Mouse (Mus musculus) neural tube, embryonic 10.5 days (tissue): ENCODE data around the gene Chrm3.
"Not testable (repeated sequence)": the region's sequence is repeated elsewhere in the genome, so short reads cannot be mapped to it uniquely, and the experiment has no call there.

ENCODE experiments used
- DNase-seq: peaks from one replicate; pipeline ENCODE4 v3.0.0-alpha.2; 2017; ENCODE audit warnings: low spot score; ENCODE audit errors: extremely low spot score

Gene Chrm3

GRCm38 (mm10) chr13:9895045-9895625 is 465.5 kb downstream of the Chrm3 start:
- DNase-seq = no peak

GRCm38 (mm10) chr13:9891088-9891487 is 469.6 kb downstream of the Chrm3 start:
- no peak for DNase-seq

GRCm38 (mm10) chr13:9890460-9890859 is 470.2 kb downstream of the Chrm3 start:
- no peak for DNase-seq

- no peak for DNase-seq
Observed at GRCm38 (mm10) chr13:9889954-9890353, 470.7 kb downstream of the Chrm3 start.

GRCm38 (mm10) chr13:9888284-9888683 is 472.4 kb downstream of the Chrm3 start:
- no peak for DNase-seq

GRCm38 (mm10) chr13:9887261-9887660 is 473.4 kb downstream of the Chrm3 start:
- no peak for DNase-seq

- no peak for DNase-seq
Observed at GRCm38 (mm10) chr13:9886465-9887135, 474.0 kb downstream of the Chrm3 start.

GRCm38 (mm10) chr13:9882362-9883282 is 478.0 kb downstream of the Chrm3 start:
- peak; percentile 53 for DNase-seq

- DNase-seq = peak; percentile 4
Observed at GRCm38 (mm10) chr13:9881930-9882329, 478.7 kb downstream of the Chrm3 start.

- peak; percentile 3 for DNase-seq
Observed at GRCm38 (mm10) chr13:9880401-9880800, 480.2 kb downstream of the Chrm3 start.

GRCm38 (mm10) chr13:9878596-9879010 is 482.0 kb downstream of the Chrm3 start:
- DNase-seq = peak; percentile 10

- no peak for DNase-seq
Observed at GRCm38 (mm10) chr13:9873377-9873776, 487.3 kb downstream of the Chrm3 start.

- DNase-seq = no peak
Observed at GRCm38 (mm10) chr13:9866161-9866560, 494.5 kb downstream of the Chrm3 start.

- DNase-seq = no peak
Observed at GRCm38 (mm10) chr13:9847515-9847914, 513.1 kb downstream of the Chrm3 start.

- DNase-seq = peak; percentile 64
Observed at GRCm38 (mm10) chr13:9846543-9847434, 513.9 kb downstream of the Chrm3 start.

GRCm38 (mm10) chr13:9834146-9834679 is 526.4 kb downstream of the Chrm3 start:
- not testable (repeated sequence) for DNase-seq

- DNase-seq = no peak
Observed at GRCm38 (mm10) chr13:9826227-9826626, 534.4 kb downstream of the Chrm3 start.
